Mouse (Mus musculus): ENCODE data around the gene Defb11. TPM values are rescaled to one million over a fixed set of nuclear protein-coding genes. Genes with fewer than 3 reads are reported as not detected.
"Not testable (repeated sequence)": the region's sequence is repeated elsewhere in the genome, so short reads cannot be mapped to it uniquely, and the experiment has no call there.

Gene Defb11
- polyA plus RNA-seq, 1 experiment: not detected

DNA sequence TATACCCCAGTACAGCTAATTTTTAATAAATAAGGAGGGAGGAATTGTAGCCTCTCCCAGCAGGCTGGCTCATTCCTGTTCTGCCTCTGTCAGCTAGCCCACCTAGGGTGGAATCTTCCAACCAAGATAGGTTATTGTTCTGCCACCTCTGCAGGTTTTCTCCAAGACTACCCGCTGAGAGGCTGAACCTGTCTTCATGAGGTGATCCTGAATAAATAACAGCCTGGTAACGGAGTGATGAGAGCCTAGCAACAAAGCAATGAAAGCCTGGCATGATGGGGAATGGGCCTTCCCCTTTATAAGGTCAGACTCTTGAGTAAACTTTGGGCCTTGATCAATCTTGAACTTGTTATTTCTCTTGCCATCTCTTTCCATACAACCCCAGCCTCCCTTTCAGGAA lies 6.3 kb upstream of the Defb11 start:
- no peak overlapping the region for H3K4me3 ChIP-seq (ENCODE audit: low read depth, low read length)
- 23% methylated on average over 2 of the region's 2 CpGs for WGBS
- H3K4me1 ChIP-seq (ENCODE audit: control insufficient read depth, insufficient read depth, insufficient read length, low read length): no peaks in the 10 kb centered on the region
- H3K36me3 ChIP-seq (ENCODE audit: control insufficient read depth, insufficient read depth, low read length): no peaks in the 10 kb centered on the region
- no peak overlapping the region for H3K27ac ChIP-seq (ENCODE audit: insufficient read depth, low read depth, low read length)
- no peaks in the 10 kb centered on the region for H3K27me3 ChIP-seq (ENCODE audit: control insufficient read depth, insufficient read depth, low read length)
- TF ChIP-seq POLR2A (IDR thresholded peaks at IDR 0.05; ENCODE audit: low read depth, low read length) (no peak), CTCF (IDR thresholded peaks at IDR 0.05; ENCODE audit: extremely low read depth, insufficient read length, insufficient replicate concordance, low read depth, low read length) (no peak)

DNA sequence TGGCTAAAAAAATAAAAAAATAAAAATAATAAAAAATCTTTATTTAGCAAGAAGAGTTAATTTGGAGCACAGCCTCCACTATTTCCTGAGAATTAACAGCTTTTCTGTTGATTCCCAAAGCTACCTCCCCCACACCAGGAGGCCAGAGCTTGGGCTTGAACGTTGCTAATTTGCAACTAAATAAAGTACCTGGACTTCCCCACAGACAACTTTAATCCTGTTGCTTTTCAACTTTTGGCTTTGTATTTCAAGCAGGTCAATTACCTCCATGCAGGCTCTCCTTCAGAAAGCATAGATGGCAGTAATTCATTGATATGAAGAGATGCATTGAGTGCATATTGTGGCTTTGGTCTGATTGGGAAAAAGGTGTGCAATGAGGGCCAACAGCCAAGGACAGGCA lies 5.7 kb upstream of the Defb11 start:
- no peak for TF ChIP-seq POLR2A (IDR thresholded peaks at IDR 0.05; ENCODE audit: low read depth, low read length)
- TF ChIP-seq CTCF (IDR thresholded peaks at IDR 0.05; ENCODE audit: extremely low read depth, insufficient read length, insufficient replicate concordance, low read depth, low read length): no peak
- no peak overlapping the region for H3K4me3 ChIP-seq (ENCODE audit: low read depth, low read length)
- H3K27ac ChIP-seq (ENCODE audit: insufficient read depth, low read depth, low read length): no peak overlapping the region

DNA sequence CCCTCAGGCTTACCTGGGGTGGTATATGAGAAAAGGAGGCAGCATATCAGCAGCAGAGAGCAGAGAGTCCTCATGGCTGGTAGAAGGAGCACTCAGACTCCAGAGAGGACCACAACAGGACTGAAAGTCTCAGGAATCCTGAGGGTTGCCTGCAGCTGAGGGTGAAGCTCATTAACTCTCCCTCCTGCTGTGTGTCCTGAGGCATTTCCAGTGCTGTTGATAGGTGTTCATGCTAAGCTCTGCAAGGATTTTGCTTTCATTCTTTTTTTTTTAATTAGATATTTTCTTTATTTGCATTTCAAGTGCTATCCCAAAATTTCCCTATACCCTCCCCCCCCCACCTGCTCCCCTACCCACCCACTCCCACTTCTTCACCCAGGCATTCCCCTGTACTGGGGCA lies 20.9 kb downstream of the Defb11 start, which contains the start of gene Defb9:
Gene Defb9 (minus strand): TSS at position 101 of the 400 bp plus-strand sequence.
- not testable (repeated sequence) for H3K4me1 ChIP-seq (ENCODE audit: control insufficient read depth, insufficient read depth, insufficient read length, low read length); H3K27me3 ChIP-seq (ENCODE audit: control insufficient read depth, insufficient read depth, low read length); H3K27ac ChIP-seq (ENCODE audit: insufficient read depth, low read depth, low read length); H3K36me3 ChIP-seq (ENCODE audit: control insufficient read depth, insufficient read depth, low read length); H3K4me3 ChIP-seq (ENCODE audit: low read depth, low read length)

More for the DNA sequence above, 5.7 kb upstream of the Defb11 start:
- WGBS: 33% methylated on average over 1 of the region's 1 CpGs
- Histone ChIP-seq H3K36me3 (ENCODE audit: control insufficient read depth, insufficient read depth, low read length) (no peaks in the 10 kb centered on the region), H3K27me3 (ENCODE audit: control insufficient read depth, insufficient read depth, low read length) (no peaks in the 10 kb centered on the region), H3K4me1 (ENCODE audit: control insufficient read depth, insufficient read depth, insufficient read length, low read length) (no peaks in the 10 kb centered on the region)

DNA sequence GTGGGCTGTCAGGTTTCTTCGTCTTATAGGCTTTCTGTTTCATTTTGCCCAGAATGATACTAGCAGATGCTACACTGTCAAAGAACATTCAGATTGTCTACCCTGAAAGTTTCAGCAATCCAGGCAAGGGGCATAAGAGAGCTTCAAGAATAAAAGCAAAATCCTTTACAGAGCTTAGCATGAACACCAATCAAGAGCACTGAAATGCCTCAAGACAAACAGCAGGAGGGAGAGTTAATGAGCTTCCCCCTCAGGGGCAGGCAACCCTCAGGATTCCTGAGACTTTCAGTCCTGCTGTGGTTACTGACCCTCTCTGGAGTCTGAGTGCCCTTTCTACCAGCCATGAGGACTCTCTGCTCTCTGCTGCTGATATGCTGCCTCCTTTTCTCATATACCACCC lies 47.6 kb downstream of the Defb11 start, which contains the start of gene Defb10:
Gene Defb10 (plus strand): TSS at position 316 of the 400 bp plus-strand sequence.
- not testable (repeated sequence) for H3K27me3 ChIP-seq (ENCODE audit: control insufficient read depth, insufficient read depth, low read length); H3K27ac ChIP-seq (ENCODE audit: insufficient read depth, low read depth, low read length); H3K36me3 ChIP-seq (ENCODE audit: control insufficient read depth, insufficient read depth, low read length); H3K4me1 ChIP-seq (ENCODE audit: control insufficient read depth, insufficient read depth, insufficient read length, low read length); H3K4me3 ChIP-seq (ENCODE audit: low read depth, low read length)
- 41% methylated on average over 1 of the region's 1 CpGs for WGBS

Other genes with a start within 250 kb of the Defb11 start
- gene Defa34, start 240.6 kb downstream of the Defb11 start, polyA plus RNA-seq (2012; rRNA removed): 3.2 TPM in 1 of 2 replicates, not detected in the other
- 271 and 1,244 TPM in 2 replicates for gene AY761184, start 202.8 kb downstream of the Defb11 start, polyA plus RNA-seq (2012; rRNA removed)
- gene Defa24, start 171.9 kb downstream of the Defb11 start, polyA plus RNA-seq (2012; rRNA removed): 1,324 and 5,253 TPM in 2 replicates
- gene Defb50, start 82.9 kb downstream of the Defb11 start, polyA plus RNA-seq (2012; rRNA removed): not detected in 2 replicates
- not detected in 2 replicates for gene Defb2, start 66.5 kb downstream of the Defb11 start, polyA plus RNA-seq (2012; rRNA removed)
- gene Defb10, start 47.5 kb downstream of the Defb11 start, polyA plus RNA-seq (2012; rRNA removed): not detected in 2 replicates
- not detected in 2 replicates for gene Defb9, start 21.0 kb downstream of the Defb11 start, polyA plus RNA-seq (2012; rRNA removed)
- not detected in 2 replicates for gene Defb15, start 26.3 kb upstream of the Defb11 start, polyA plus RNA-seq (2012; rRNA removed)
- gene Defb35, start 31.9 kb upstream of the Defb11 start, polyA plus RNA-seq (2012; rRNA removed): not detected in 2 replicates
- gene Defb13, start 40.4 kb upstream of the Defb11 start, polyA plus RNA-seq (2012; rRNA removed): not detected in 2 replicates
- not detected in 2 replicates for gene Fam90a1a, start 52.3 kb upstream of the Defb11 start, polyA plus RNA-seq (2012; rRNA removed)
- not detected in 2 replicates for gene Ccdc70, start 63.4 kb upstream of the Defb11 start, polyA plus RNA-seq (2012; rRNA removed)
- 5.5 and 5.7 TPM in 2 replicates for gene Atp7b, start 153.9 kb upstream of the Defb11 start, polyA plus RNA-seq (2012; rRNA removed)
- 0.95 and 1.3 TPM in 2 replicates for gene Alg11, start 154.3 kb upstream of the Defb11 start, polyA plus RNA-seq (2012; rRNA removed)
- gene Nek5, start 218.6 kb upstream of the Defb11 start, polyA plus RNA-seq (2012; rRNA removed): not detected in 2 replicates

Data from small intestine, adult 2 months (tissue).